Mouse (Mus musculus) forebrain, embryonic 16.5 days (tissue): ENCODE measurements around the gene Med25. TPM values are rescaled to one million over a fixed set of nuclear protein-coding genes. Genes with fewer than 3 reads are reported as not detected.

Source experiments
- ATAC-seq: fragments of 200-750 bp; cut with Nextera tagmentation; 2 replicates; pipeline ENCODE4 v1.8.0; 2017; ENCODE audit warnings: mild to moderate bottlenecking, moderate library complexity
- H3K27ac ChIP-seq: fragments of 300-500 bp; sonication (generic); 2 replicates; pipeline ENCODE4 v1.5.1; 2014; ENCODE audit warnings: low read length, control low read depth
- H3K27me3 ChIP-seq: fragments of 300-500 bp; sonication (generic); replicated peaks from 2 replicates; pipeline ENCODE4 v1.6.1; 2014; ENCODE audit warnings: low read length; ENCODE audit not compliant: control insufficient read depth, insufficient read depth
- H3K36me3 ChIP-seq: fragments of 300-500 bp; sonication (generic); 2 replicates; pipeline ENCODE4 v1.6.1; 2014; ENCODE audit not compliant: control insufficient read depth, insufficient read depth
- H3K4me1 ChIP-seq: fragments of 300-500 bp; sonication (generic); replicated peaks from 2 replicates; pipeline ENCODE4 v1.6.1; 2014; ENCODE audit warnings: low read length; ENCODE audit not compliant: control insufficient read depth, insufficient read depth
- H3K4me2 ChIP-seq: fragments of 300-500 bp; sonication (generic); 2 replicates; pipeline ENCODE4 v1.6.1; 2014; ENCODE audit warnings: mild to moderate bottlenecking, low read length, control low read depth
- H3K4me3 ChIP-seq: fragments of 300-500 bp; sonication (generic); replicated peaks from 2 replicates; pipeline ENCODE4 v1.5.1; 2014; ENCODE audit warnings: mild to moderate bottlenecking, low read length, control low read depth
- H3K9ac ChIP-seq: fragments of 300-500 bp; sonication (generic); replicated peaks from 2 replicates; pipeline ENCODE4 v1.6.1; 2014; ENCODE audit warnings: low read depth, low read length, control low read depth
- H3K9me3 ChIP-seq: fragments of 300-500 bp; sonication (generic); 2 replicates; pipeline ENCODE4 v1.6.1; 2016; ENCODE audit warnings: low read length; ENCODE audit not compliant: control insufficient read depth
- WGBS: fragments of 180-500 bp; shearing (Covaris S2); extraction: QIAGEN DNeasy Blood & Tissue Kit; methylation state at CpG from one replicate; pipeline ENCODE4 v1.1.7; 2014; 5-methylcytosine and 5-hydroxymethylcytosine counted together
- polyA plus RNA-seq: library from polyadenylated mRNA; unstranded; fragments of >200 nt; fragmentation: Nextera tagmentation; extraction: Ambion mirVana; gene quantifications from 2 replicates; pipeline ENCODE4 v1.2.1, GENCODE M21; 2015

Med25 gene
- polyA plus RNA-seq, 1 experiment from 2014 or later = 166 TPM

DNA sequence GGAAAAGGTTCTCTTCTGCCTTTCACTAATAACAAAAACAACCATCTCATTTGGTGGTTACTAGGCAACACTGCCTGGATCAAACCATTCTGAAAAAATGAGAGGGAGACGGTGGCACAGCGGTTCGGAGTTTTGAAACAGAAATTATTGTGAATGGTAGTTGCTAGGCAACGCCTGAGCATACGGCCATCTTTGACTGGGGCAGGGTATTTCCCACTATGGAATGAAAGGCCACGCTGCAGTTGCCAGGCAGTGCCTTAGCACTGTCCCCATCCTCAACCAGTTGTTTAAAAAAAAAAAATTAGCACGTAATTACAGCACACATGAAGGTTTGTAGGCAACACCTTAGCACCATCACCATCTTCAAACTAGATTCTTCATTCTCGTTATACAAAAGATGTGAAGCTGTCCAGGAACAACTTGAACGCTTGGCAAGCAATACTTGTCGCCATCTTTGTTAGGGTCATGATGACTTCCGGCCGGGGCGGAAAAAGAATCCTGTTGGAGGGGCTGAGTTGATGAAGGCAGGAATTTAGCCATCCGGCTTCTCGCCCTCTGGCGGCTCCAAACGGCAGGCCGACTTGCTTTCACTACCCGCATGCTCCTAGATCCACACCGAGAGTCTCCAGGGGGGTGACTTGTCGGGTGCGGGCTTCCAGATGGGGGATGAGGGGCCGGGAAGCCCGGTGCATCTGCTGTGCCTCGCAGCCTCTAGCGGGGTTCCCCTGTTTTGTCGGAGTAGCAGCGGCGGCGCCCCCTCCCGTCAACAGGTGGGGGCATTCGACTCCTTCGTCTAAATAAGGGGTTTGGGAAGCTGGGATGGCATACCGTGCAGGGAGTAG, 3.3 kb upstream of the Med25 start, which contains the start of gene Fuz:
TSS of gene Fuz (plus strand) at position 487 of the 842 bp plus-strand sequence.
- no peaks in the 10 kb centered on the region for H3K27me3 ChIP-seq
- peaks cover 51% of the 10 kb centered on the region for H3K4me1 ChIP-seq

DNA sequence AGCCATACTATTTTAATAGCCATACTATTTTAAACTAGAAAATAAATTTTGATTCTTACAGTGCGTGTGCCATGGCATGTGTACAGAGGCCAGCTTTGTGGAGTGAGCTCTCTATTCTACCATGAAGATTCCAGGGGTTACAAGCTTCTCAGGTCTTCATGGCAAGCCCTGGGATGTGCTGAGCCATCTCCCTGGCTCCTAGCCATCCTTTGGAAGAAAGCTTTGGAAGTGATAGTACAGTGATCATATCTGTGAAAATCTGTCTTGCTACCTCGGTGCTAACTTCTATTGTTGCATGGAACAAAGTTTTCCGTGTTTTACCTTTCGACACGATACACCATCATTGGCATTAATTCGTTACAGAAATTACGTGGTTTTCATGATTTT, 2.7 kb upstream of the Med25 start:
- ATAC-seq = no peak
- Histone ChIP-seq H3K27ac (peak overlapping the region; percentile 93), H3K36me3 (peaks cover 4% of the 10 kb centered on the region; the same call in 1 of the 2 replicates), H3K4me3 (peak overlapping the region; percentile 67), H3K27me3 (no peaks in the 10 kb centered on the region), H3K9me3 (no peaks in the 10 kb centered on the region), H3K9ac (peak overlapping the region; percentile 42), H3K4me2 (peak overlapping the region; percentile 57), H3K4me1 (peaks cover 57% of the 10 kb centered on the region)
- WGBS = 15% methylated on average over 7 of the region's 7 CpGs

More for the DNA sequence above, 3.3 kb upstream of the Med25 start, which contains the start of gene Fuz:
- Histone ChIP-seq H3K36me3 (peaks cover 4% of the 10 kb centered on the region; the same call in 1 of the 2 replicates), H3K9me3 (no peaks in the 10 kb centered on the region), H3K4me3 (peak within 1 kb of the TSS; percentile 67), H3K4me2 (peak within 1 kb of the TSS; percentile 57), H3K27ac (peak within 1 kb of the TSS; percentile 93), H3K9ac (peak within 1 kb of the TSS; percentile 68)
- peak; percentile 83 for ATAC-seq
- WGBS = under 1% methylated on average over 34 of the region's 34 CpGs

DNA sequence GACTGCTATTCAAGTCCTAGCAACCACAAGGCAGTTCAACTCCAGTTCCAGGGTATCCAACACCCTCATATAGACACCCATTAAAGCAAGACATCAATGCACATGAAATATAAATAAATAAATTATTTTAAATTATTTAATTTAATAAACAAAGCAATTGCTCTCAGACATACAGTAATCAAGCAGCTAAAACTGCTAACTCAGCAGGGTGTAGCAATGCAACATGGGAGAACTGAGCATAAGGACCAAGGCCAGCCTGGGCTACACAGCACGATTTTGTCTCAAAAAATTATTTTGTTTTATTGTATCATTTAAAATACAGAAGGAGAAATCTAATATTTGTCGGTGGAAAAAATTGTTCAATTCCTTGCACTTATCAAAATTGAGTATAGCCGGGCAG, 1.7 kb upstream of the Med25 start:
- Histone ChIP-seq H3K27me3 (no peaks in the 10 kb centered on the region), H3K4me1 (peaks cover 58% of the 10 kb centered on the region), H3K4me2 (no peak overlapping the region), H3K4me3 (no peak overlapping the region), H3K27ac (peak overlapping the region; percentile 93), H3K9ac (no peak overlapping the region), H3K9me3 (no peaks in the 10 kb centered on the region), H3K36me3 (no peaks in the 10 kb centered on the region)
- 86% methylated on average over 3 of the region's 3 CpGs for WGBS
- ATAC-seq = no peak

DNA sequence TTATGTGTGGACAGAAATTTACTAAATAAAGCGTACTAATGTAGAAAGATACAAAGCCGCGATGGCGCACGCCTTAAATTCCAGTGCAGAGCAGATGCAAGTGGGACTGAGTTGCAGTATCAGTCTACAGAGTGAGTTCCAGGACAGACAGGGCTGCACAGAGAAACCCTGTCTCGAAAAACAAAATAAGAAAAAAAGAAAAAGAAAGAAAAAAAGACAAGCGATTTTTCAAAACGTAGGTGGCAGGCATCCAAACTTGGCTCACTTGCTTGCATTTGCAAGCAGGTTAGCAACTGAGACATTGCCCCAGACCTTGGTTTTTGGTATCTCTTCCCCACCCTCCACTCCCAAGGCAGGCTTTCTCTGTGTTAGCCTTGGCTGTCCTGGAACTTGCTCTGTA, 685 bp upstream of the Med25 start:
- peak overlapping the region; percentile 93 for H3K27ac ChIP-seq
- peak overlapping the region; percentile 56 for H3K4me2 ChIP-seq
- peaks cover 64% of the 10 kb centered on the region for H3K4me1 ChIP-seq
- H3K36me3 ChIP-seq = no peaks in the 10 kb centered on the region; the same call in 1 of the 2 replicates
- peak overlapping the region; percentile 48; the same call in 1 of the 2 replicates for H3K9ac ChIP-seq
- no peak for ATAC-seq
- H3K27me3 ChIP-seq = no peaks in the 10 kb centered on the region
- 2% methylated on average over 8 of the region's 8 CpGs for WGBS
- H3K4me3 ChIP-seq = peak overlapping the region; percentile 28
- H3K9me3 ChIP-seq = no peaks in the 10 kb centered on the region

DNA sequence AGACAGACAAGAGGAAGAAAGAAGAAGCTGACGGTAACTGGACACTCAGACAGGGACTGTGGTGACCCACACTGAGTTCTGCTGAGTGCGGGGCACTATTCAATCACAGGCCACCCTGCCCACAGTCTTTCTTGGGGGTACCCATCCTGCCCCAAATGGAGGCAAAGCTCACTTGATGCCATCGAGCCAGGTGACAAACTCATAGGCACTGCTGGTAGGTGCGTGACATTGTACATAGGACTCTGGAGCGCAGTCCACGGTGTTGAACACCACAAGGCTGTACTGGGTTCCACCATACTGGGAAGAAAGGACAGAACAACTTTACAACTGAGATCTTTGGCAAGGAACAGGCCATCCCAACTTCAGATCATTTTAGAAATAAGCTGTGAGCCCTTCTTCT, 901 bp downstream of the Med25 start:
- H3K4me2 ChIP-seq = peak overlapping the region; percentile 95
- no peaks in the 10 kb centered on the region; the same call in 1 of the 2 replicates for H3K36me3 ChIP-seq
- peak overlapping the region; percentile 97 for H3K27ac ChIP-seq
- H3K4me3 ChIP-seq = peak overlapping the region; percentile 90
- 11% methylated on average over 6 of the region's 6 CpGs for WGBS
- ATAC-seq = no peak
- peaks cover 54% of the 10 kb centered on the region for H3K4me1 ChIP-seq
- H3K27me3 ChIP-seq = no peaks in the 10 kb centered on the region
- H3K9ac ChIP-seq = peak overlapping the region; percentile 69
- H3K9me3 ChIP-seq = no peaks in the 10 kb centered on the region

DNA sequence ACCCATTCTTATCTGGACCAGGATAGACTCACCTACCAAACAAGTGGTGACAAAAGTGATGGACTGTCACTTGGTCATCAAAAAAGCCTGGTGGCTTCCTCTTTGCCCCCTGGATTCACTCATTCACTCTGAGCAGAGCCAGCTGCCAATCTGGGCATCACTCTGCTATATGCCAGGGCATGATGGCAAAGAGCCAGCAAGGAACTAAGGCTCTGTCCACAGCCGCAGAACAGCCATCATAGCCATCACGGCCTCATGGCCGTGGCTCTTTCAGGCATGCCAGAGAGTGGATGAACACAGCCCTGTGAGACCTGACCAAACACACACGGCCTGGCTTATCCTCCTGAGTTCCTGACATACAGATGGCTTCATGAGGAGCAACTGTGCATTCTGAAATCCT, 1.8 kb downstream of the Med25 start:
- Histone ChIP-seq H3K4me3 (peak overlapping the region; percentile 90), H3K9ac (peak overlapping the region; percentile 45), H3K9me3 (no peaks in the 10 kb centered on the region), H3K4me2 (peak overlapping the region; percentile 95), H3K27me3 (no peaks in the 10 kb centered on the region), H3K4me1 (peaks cover 51% of the 10 kb centered on the region), H3K36me3 (peaks cover 2% of the 10 kb centered on the region), H3K27ac (no peak overlapping the region)
- ATAC-seq = no peak
- 28% methylated on average over 4 of the region's 4 CpGs for WGBS

GRCm38 (mm10) chr7:44890180-44890579, 2.3 kb downstream of the Med25 start:
- Histone ChIP-seq H3K4me1 (peaks cover 50% of the 10 kb centered on the region), H3K4me3 (no peak overlapping the region), H3K9ac (no peak overlapping the region), H3K36me3 (peaks cover 3% of the 10 kb centered on the region), H3K27me3 (no peaks in the 10 kb centered on the region), H3K4me2 (peak overlapping the region; percentile 95), H3K27ac (no peak overlapping the region), H3K9me3 (no peaks in the 10 kb centered on the region)
- 85% methylated on average over 6 of the region's 7 CpGs for WGBS
- ATAC-seq = no peak

GRCm38 (mm10) chr7:44888256-44889105, 4.0 kb downstream of the Med25 start:
- no peak overlapping the region for H3K9ac ChIP-seq
- H3K4me2 ChIP-seq = no peak overlapping the region
- H3K9me3 ChIP-seq = no peaks in the 10 kb centered on the region
- no peaks in the 10 kb centered on the region for H3K27me3 ChIP-seq
- H3K4me1 ChIP-seq = peaks cover 33% of the 10 kb centered on the region
- 82% methylated on average over 13 of the region's 13 CpGs for WGBS
- no peak overlapping the region for H3K27ac ChIP-seq
- H3K36me3 ChIP-seq = peaks cover 8% of the 10 kb centered on the region
- ATAC-seq = no peak
- H3K4me3 ChIP-seq = no peak overlapping the region

DNA sequence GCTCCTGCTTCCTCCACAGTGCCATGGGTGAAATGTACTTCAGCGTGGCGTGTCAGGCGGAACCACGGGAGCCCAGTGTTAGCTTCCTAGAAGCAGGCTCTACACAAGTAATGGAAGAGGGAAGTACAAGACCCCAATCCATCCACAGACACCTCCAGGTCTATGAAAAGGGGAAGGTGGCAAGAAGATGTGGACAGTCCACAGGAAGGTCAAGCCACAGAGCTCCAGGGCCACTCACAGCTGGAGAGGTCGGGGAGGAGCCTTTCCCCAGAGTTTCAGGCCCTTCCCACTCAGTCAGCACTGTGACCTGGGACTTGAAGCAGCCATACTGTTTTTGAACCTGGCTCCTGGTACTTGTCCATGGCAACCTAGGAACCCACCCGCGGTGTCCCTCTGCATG, 5.5 kb downstream of the Med25 start:
- peaks cover 16% of the 10 kb centered on the region for H3K36me3 ChIP-seq
- H3K4me1 ChIP-seq = peaks cover 29% of the 10 kb centered on the region
- H3K4me3 ChIP-seq = no peak overlapping the region
- no peak for ATAC-seq
- no peak overlapping the region for H3K4me2 ChIP-seq
- H3K27ac ChIP-seq = no peak overlapping the region
- no peaks in the 10 kb centered on the region for H3K27me3 ChIP-seq
- 88% methylated on average over 7 of the region's 7 CpGs for WGBS
- H3K9me3 ChIP-seq = no peaks in the 10 kb centered on the region
- H3K9ac ChIP-seq = no peak overlapping the region
